Mouse (Mus musculus) kidney, postnatal 0 days (tissue): ENCODE measurements around the gene 1700123O20Rik. TPM values are rescaled to one million over a fixed set of nuclear protein-coding genes. Genes with fewer than 3 reads are reported as not detected.

Experiments
- ATAC-seq: fragments of 200-750 bp; cut with Nextera tagmentation; replicated peaks from 2 replicates; pipeline ENCODE4 v1.8.0; 2017; ENCODE audit warnings: low read depth, moderate number of reproducible peaks, moderate TSS enrichment, moderate library complexity; ENCODE audit not compliant: low FRiP score
- DNase-seq: peaks from one replicate; pipeline ENCODE4 v3.0.0-alpha.2; 2016; ENCODE audit warnings: low spot score
- H3K27ac ChIP-seq: fragments of 300-500 bp; sonication (generic); 2 replicates; pipeline ENCODE4 v1.5.1; 2014; ENCODE audit warnings: mild to moderate bottlenecking
- H3K27me3 ChIP-seq: fragments of 300-500 bp; sonication (generic); 2 replicates; pipeline ENCODE4 v1.6.1; 2014; ENCODE audit warnings: low read length, mixed read lengths; ENCODE audit not compliant: insufficient read depth
- H3K36me3 ChIP-seq: fragments of 300-500 bp; sonication (generic); 2 replicates; pipeline ENCODE4 v1.6.1; 2014; ENCODE audit warnings: low read length, mixed read lengths; ENCODE audit not compliant: insufficient read depth
- H3K4me1 ChIP-seq: fragments of 300-500 bp; sonication (generic); replicated peaks from 2 replicates; pipeline ENCODE4 v1.6.1; 2014; ENCODE audit warnings: antibody characterized with exemption, low read length, mixed read lengths; ENCODE audit not compliant: insufficient read depth
- H3K4me2 ChIP-seq: fragments of 300-500 bp; sonication (generic); 2 replicates; pipeline ENCODE4 v1.6.1; 2014; ENCODE audit warnings: mild to moderate bottlenecking, low read length, moderate library complexity, mixed read lengths
- H3K4me3 ChIP-seq: fragments of 300-500 bp; sonication (generic); replicated peaks from 2 replicates; pipeline ENCODE4 v1.5.1; 2014; ENCODE audit warnings: low read depth, low read length
- H3K9ac ChIP-seq: fragments of 300-500 bp; sonication (generic); 2 replicates; pipeline ENCODE4 v1.6.1; 2014; ENCODE audit warnings: low read depth, low read length
- H3K9me3 ChIP-seq: fragments of 300-500 bp; sonication (generic); replicated peaks from 2 replicates; pipeline ENCODE4 v1.6.1; 2016; ENCODE audit warnings: low read length, inconsistent platforms, mixed read lengths
- CTCF ChIP-seq: IDR thresholded peaks from 2 replicates; pipeline ENCODE4 v1.5.1; 2016; ENCODE audit warnings: antibody characterized with exemption, low read depth, mild to moderate bottlenecking, moderate library complexity
- WGBS: fragments of 180-500 bp; shearing (Covaris S2); extraction: QIAGEN DNeasy Blood & Tissue Kit; methylation state at CpG from one replicate; pipeline ENCODE4 v1.1.7; 2014; 5-methylcytosine and 5-hydroxymethylcytosine counted together
- polyA plus RNA-seq: library from polyadenylated mRNA; unstranded; fragments of >200 nt; fragmentation: Nextera tagmentation; extraction: Ambion mirVana; gene quantifications from 2 replicates; pipeline ENCODE4 v1.2.1, GENCODE M21; 2015

1700123O20Rik gene
- polyA plus RNA-seq, 1 experiment from 2014 or later = 102 TPM

DNA sequence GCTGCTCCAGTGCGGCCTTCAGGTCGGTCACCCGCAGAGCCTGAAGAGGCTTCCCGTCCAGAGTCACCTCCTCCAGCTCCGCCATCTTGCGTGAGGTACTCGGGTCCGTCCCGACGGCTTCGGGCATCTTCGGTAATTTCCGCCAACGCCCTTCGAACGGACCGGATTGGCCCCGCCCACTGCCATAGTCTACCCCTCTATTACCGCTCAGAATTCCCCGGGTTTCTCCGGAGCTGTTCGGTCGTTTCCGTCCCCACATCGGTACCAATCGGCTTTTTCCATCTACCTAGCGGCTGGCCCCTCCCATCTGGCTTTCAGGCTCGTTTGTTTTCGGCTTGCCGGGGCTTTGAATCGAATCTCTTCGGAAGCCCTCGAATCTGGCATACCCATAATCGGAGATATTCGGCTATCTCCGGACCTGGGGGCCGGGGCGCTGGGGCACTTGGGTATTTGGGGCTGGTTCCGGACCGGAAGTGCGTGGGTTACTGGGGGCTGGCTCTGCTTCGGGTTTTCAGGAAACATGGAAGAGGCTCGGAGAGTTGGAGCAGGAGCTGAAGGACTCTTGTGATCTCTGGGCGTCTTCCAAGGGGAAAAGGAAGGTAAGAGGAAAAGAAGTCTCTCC is 617 bp downstream of the 1700123O20Rik start, which contains the start of gene Acin1:
Acin1 (minus strand) TSS at position 410 of the 622 bp plus-strand sequence.
- TF ChIP-seq CTCF = no peak
- Histone ChIP-seq H3K27ac (peak within 1 kb of the TSS; percentile 95), H3K36me3 (peaks cover 11% of the 10 kb centered on the region), H3K4me2 (peak within 1 kb of the TSS; percentile 82), H3K4me3 (peak within 1 kb of the TSS; percentile 86), H3K9me3 (no peaks in the 10 kb centered on the region), H3K9ac (peak within 1 kb of the TSS; percentile 92), H3K27me3 (no peaks in the 10 kb centered on the region), H3K4me1 (peaks cover 4% of the 10 kb centered on the region; the same call in 1 of the 2 replicates)
- ATAC-seq = peak; percentile 97
- under 1% methylated on average over 44 of the region's 44 CpGs for WGBS
- peak; percentile 100 for DNase-seq

DNA sequence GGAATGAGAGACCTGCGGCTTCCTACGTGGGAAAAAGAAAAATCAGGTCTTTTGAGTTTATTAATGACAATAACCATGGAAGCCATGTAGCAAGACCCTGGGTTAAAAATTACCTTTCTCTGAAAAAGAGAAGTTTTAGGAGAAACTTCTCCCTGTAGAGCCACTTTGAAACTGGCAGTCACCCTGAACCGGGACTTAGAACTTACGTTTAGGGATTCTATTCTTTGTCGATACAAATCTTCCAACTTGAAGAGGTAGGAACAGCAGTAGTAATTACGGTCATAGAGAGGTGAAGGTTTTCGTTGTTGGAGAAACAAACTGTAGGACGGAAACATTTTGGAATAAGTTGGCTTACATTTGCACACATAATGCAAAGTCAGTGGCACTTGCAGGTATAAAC is 1.2 kb downstream of the 1700123O20Rik start:
- DNase-seq (peak; percentile 44), ATAC-seq (no peak)
- TF ChIP-seq CTCF = no peak
- H3K9me3 ChIP-seq = no peaks in the 10 kb centered on the region
- H3K36me3 ChIP-seq = peaks cover 11% of the 10 kb centered on the region
- peak overlapping the region; percentile 72 for H3K9ac ChIP-seq
- H3K4me1 ChIP-seq = peaks cover 4% of the 10 kb centered on the region; the same call in 1 of the 2 replicates
- WGBS = 2% methylated on average over 8 of the region's 8 CpGs
- H3K27me3 ChIP-seq = no peaks in the 10 kb centered on the region
- H3K27ac ChIP-seq = peak overlapping the region; percentile 83
- H3K4me3 ChIP-seq = peak overlapping the region; percentile 57
- H3K4me2 ChIP-seq = peak overlapping the region; percentile 55

DNA sequence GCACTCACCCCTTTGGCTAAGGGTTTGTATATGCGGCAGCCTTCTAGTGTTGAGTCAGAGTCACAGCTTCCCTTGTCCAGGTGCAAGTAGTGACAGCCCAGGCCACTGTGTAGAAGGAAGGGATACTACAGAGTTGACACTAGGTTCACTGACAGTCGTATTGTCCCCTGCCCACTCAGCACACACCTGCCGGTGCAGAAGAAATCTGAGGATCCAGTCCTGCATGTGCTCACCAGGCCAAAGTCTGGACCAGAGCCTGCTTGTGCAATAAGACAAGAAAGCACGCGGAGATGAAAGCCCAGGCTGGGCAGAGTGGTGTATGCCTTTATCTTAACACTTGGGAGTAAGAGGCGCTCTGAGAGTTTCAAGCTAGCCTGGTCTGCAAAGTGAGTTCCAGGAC is 9.0 kb downstream of the 1700123O20Rik start:
- DNase-seq = no peak
- 70% methylated on average over 6 of the region's 6 CpGs for WGBS
- Histone ChIP-seq H3K9ac (no peak overlapping the region), H3K4me3 (no peak overlapping the region), H3K4me2 (no peak overlapping the region), H3K9me3 (no peaks in the 10 kb centered on the region), H3K27me3 (no peaks in the 10 kb centered on the region), H3K36me3 (peaks cover 12% of the 10 kb centered on the region), H3K27ac (no peak overlapping the region), H3K4me1 (no peaks in the 10 kb centered on the region)
- no peak for TF ChIP-seq CTCF
- ATAC-seq = no peak; the same call in 1 of the 2 replicates

DNA sequence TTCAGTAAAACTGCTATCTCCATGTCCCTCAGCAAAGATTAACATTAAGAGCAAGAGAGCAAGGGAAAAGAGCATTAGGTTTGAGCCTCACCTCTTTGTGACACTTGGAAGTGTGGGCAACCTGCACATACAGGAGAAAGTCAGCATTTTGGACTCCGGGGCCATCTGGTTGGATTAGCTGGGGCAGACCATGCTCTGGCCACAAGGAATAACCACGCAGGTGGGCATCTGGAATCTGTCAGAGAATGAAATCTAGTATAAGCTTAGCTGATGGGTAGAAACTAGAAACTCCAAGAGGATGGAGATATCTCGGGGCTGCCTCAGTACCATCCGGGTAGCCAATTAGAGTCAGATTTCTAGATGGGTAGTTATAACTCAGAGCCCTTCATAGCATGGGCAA is 10.7 kb downstream of the 1700123O20Rik start:
- DNase-seq (no peak), ATAC-seq (no peak)
- Histone ChIP-seq H3K9ac (no peak overlapping the region), H3K27ac (no peak overlapping the region), H3K36me3 (peaks cover 4% of the 10 kb centered on the region; the same call in 1 of the 2 replicates), H3K4me1 (no peaks in the 10 kb centered on the region), H3K4me2 (no peak overlapping the region), H3K4me3 (no peak overlapping the region), H3K9me3 (no peaks in the 10 kb centered on the region), H3K27me3 (no peaks in the 10 kb centered on the region)
- no peak for TF ChIP-seq CTCF
- WGBS = 84% methylated on average over 4 of the region's 4 CpGs

DNA sequence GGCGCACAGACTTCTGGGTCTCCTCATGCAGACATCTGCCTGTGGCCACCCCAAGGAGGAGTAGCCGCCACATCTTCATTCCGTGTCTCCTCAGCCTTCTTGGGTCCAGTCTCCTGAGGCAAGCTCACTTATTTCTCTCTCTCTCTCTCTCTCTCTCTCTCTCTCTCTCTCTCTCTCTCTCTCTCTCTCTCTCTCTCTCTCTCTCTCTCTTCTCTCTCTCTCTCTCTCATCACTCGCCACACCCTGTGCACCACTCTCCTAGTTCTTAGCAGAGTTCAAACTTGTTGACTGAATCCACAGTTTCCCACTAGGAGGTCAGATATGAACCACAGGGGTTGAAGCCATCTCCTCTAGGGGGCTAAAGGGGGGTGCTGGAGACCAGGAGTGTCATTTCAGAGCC is 12.7 kb downstream of the 1700123O20Rik start, which contains the start of gene Gm29776:
Gm29776 (minus strand) TSS at position 101 of the 400 bp plus-strand sequence.
- no peak for DNase-seq
- Histone ChIP-seq H3K4me3 (no peak within 1 kb of the TSS), H3K36me3 (no peaks in the 10 kb centered on the region), H3K27ac (no peak within 1 kb of the TSS), H3K27me3 (no peaks in the 10 kb centered on the region), H3K4me1 (no peaks in the 10 kb centered on the region), H3K4me2 (no peak within 1 kb of the TSS), H3K9ac (no peak within 1 kb of the TSS), H3K9me3 (no peaks in the 10 kb centered on the region)
- whole genome bisulfite sequencing = 69% methylated on average over 4 of the region's 4 CpGs
- ATAC-seq = no peak
- no peak for TF ChIP-seq CTCF

DNA sequence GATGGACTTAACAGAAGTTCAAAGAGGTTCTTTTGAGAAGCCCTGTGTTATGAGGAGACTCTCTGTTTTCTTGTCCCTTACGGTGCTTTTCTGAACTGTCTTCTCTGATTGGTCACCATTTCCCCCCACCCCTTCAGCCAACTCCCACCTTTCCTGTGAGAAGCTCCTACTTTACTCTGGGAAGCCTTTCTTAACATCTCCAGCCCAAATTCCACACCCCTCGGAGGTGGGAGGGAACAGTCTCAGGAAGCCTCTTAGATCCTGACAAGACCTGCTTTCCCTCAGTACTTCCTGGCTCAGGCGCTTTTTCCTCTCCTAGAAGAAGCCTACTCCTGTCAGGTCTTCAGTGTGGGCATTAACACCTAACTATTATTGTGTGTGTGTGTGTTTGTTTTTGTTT is 13.6 kb downstream of the 1700123O20Rik start:
- TF ChIP-seq CTCF = no peak
- 34% methylated on average over 3 of the region's 3 CpGs for WGBS
- no peaks in the 10 kb centered on the region for H3K9me3 ChIP-seq
- H3K27me3 ChIP-seq = no peaks in the 10 kb centered on the region
- H3K27ac ChIP-seq = no peak overlapping the region
- no peak for ATAC-seq
- no peaks in the 10 kb centered on the region for H3K4me1 ChIP-seq
- H3K36me3 ChIP-seq = no peaks in the 10 kb centered on the region
- no peak overlapping the region for H3K4me2 ChIP-seq
- no peak overlapping the region for H3K4me3 ChIP-seq
- H3K9ac ChIP-seq = no peak overlapping the region
- no peak for DNase-seq
